Mouse (Mus musculus) embryo, embryonic 11.5 days (tissue): ENCODE measurements at regions not wholly inside any gene's neighbourhood (a gene's known extent, or its start where the extent isn't known, plus 50 kb on each side); places are given as distances from the start of the nearest gene placed in this dataset.

Source experiments
- DNase-seq: peaks from one replicate; pipeline ENCODE4 v3.0.0-alpha.2; 2012; ENCODE audit warnings: low read depth, low spot score

GRCm38 (mm10) chr4:106225184-106225862 is 90.7 kb upstream of the Usp24 start:
- peak; percentile 66 for DNase-seq

- no peak for DNase-seq
Measured at GRCm38 (mm10) chr4:106227428-106227827, 88.6 kb upstream of the Usp24 start.

- DNase-seq = peak; percentile 72
Measured at GRCm38 (mm10) chr4:106228534-106228933, 87.5 kb upstream of the Usp24 start.

GRCm38 (mm10) chr4:106229526-106229925 is 86.5 kb upstream of the Usp24 start:
- no peak for DNase-seq

GRCm38 (mm10) chr4:106232499-106232970 is 83.5 kb upstream of the Usp24 start:
- no peak for DNase-seq

- no peak for DNase-seq
Measured at GRCm38 (mm10) chr4:106244384-106244819, 71.6 kb upstream of the Usp24 start.

- DNase-seq = no peak
Measured at GRCm38 (mm10) chr4:106244826-106245510, 71.0 kb upstream of the Usp24 start.

GRCm38 (mm10) chr4:106246695-106247094 is 69.3 kb upstream of the Usp24 start:
- no peak for DNase-seq

- DNase-seq = no peak
Measured at GRCm38 (mm10) chr4:106247398-106247797, 68.6 kb upstream of the Usp24 start.

- DNase-seq = no peak
Measured at GRCm38 (mm10) chr4:106248272-106248671, 67.7 kb upstream of the Usp24 start.

GRCm38 (mm10) chr4:106249028-106249782 is 66.8 kb upstream of the Usp24 start:
- DNase-seq = no peak

- DNase-seq = no peak
Measured at GRCm38 (mm10) chr4:106250048-106250447, 66.0 kb upstream of the Usp24 start.

- DNase-seq = no peak
Measured at GRCm38 (mm10) chr4:106251430-106251829, 64.6 kb upstream of the Usp24 start.

GRCm38 (mm10) chr4:106252946-106253345 is 63.1 kb upstream of the Usp24 start:
- no peak for DNase-seq

- no peak for DNase-seq
Measured at GRCm38 (mm10) chr4:106254761-106255475, 61.1 kb upstream of the Usp24 start.

- DNase-seq = no peak
Measured at GRCm38 (mm10) chr4:106255959-106256609, 59.9 kb upstream of the Usp24 start.

GRCm38 (mm10) chr4:106261404-106261803 is 54.6 kb upstream of the Usp24 start:
- no peak for DNase-seq

- no peak for DNase-seq
Measured at GRCm38 (mm10) chr4:106261901-106262560, 54.0 kb upstream of the Usp24 start.

GRCm38 (mm10) chr4:106262751-106263725 is 53.0 kb upstream of the Usp24 start:
- DNase-seq = no peak
